Mouse (Mus musculus) limb, embryonic 13.5 days (tissue): Measurements from ENCODE around the gene Utp6. TPM values are rescaled to one million over a fixed set of nuclear protein-coding genes. Genes with fewer than 3 reads are reported as not detected.
"Not testable (repeated sequence)": the region's sequence is repeated elsewhere in the genome, so short reads cannot be mapped to it uniquely, and the experiment has no call there.

ENCODE experiments used
- ATAC-seq: fragments of 200-750 bp; cut with Nextera tagmentation; 2 replicates; pipeline ENCODE4 v1.8.0; 2017; ENCODE audit warnings: low read depth, moderate number of reproducible peaks, moderate TSS enrichment; ENCODE audit not compliant: low FRiP score
- H3K27ac ChIP-seq: fragments of 300-500 bp; sonication (generic); 2 replicates; pipeline ENCODE4 v1.5.1; 2015; ENCODE audit warnings: inconsistent platforms, mild to moderate bottlenecking, moderate library complexity
- H3K27me3 ChIP-seq: fragments of 300-500 bp; sonication (generic); 2 replicates; pipeline ENCODE4 v1.6.1; 2015; ENCODE audit warnings: mild to moderate bottlenecking, inconsistent platforms
- H3K36me3 ChIP-seq: fragments of 300-500 bp; sonication (generic); 2 replicates; pipeline ENCODE4 v1.6.1; 2015; ENCODE audit warnings: inconsistent platforms, mild to moderate bottlenecking, moderate library complexity
- H3K4me1 ChIP-seq: fragments of 300-500 bp; sonication (generic); 2 replicates; pipeline ENCODE4 v1.6.1; 2015; ENCODE audit warnings: inconsistent platforms
- H3K4me2 ChIP-seq: fragments of 300-500 bp; sonication (generic); replicated peaks from 2 replicates; pipeline ENCODE4 v1.6.1; 2015; ENCODE audit warnings: inconsistent platforms, mild to moderate bottlenecking, moderate library complexity
- H3K4me3 ChIP-seq: fragments of 300-500 bp; sonication (generic); 2 replicates; pipeline ENCODE4 v1.5.1; 2015; ENCODE audit warnings: moderate library complexity, mild to moderate bottlenecking, inconsistent platforms
- H3K9ac ChIP-seq: fragments of 300-500 bp; sonication (generic); 2 replicates; pipeline ENCODE4 v1.6.1; 2015; ENCODE audit warnings: mild to moderate bottlenecking, inconsistent platforms
- H3K9me3 ChIP-seq: fragments of 300-500 bp; sonication (generic); 2 replicates; pipeline ENCODE4 v1.6.1; 2016; ENCODE audit warnings: inconsistent platforms
- WGBS: fragments of 180-500 bp; shearing (Covaris S2); methylation state at CpG from one replicate; pipeline ENCODE4 v1.1.7; 2015; 5-methylcytosine and 5-hydroxymethylcytosine counted together
- polyA plus RNA-seq: library from polyadenylated mRNA; unstranded; fragments of >200 nt; fragmentation: Nextera tagmentation; extraction: Ambion mirVana; gene quantifications from 2 replicates; pipeline ENCODE4 v1.2.1, GENCODE M21; 2015

Utp6 gene
- polyA plus RNA-seq: 57.9 and 64.0 TPM in 2 replicates

GRCm38 (mm10) chr11:79962125-79962876 is at the start of gene Utp6:
Utp6 (minus strand) TSS chr11:79962390.
- Histone ChIP-seq H3K4me1 (peaks cover 17% of the 10 kb centered on the region), H3K27ac (peak within 1 kb of the TSS; percentile 53; the same call in 1 of the 2 replicates), H3K4me2 (peak within 1 kb of the TSS; percentile 80), H3K36me3 (peaks cover 27% of the 10 kb centered on the region), H3K9ac (peak within 1 kb of the TSS; percentile 79), H3K9me3 (no peaks in the 10 kb centered on the region), H3K27me3 (no peaks in the 10 kb centered on the region), H3K4me3 (peak within 1 kb of the TSS; percentile 79)
- under 1% methylated on average over 46 of the region's 46 CpGs for WGBS
- peak; percentile 95 for ATAC-seq

GRCm38 (mm10) chr11:79994271-79994988 is 32.2 kb upstream of the Utp6 start:
- Histone ChIP-seq H3K27ac (no peak overlapping the region), H3K9ac (peak overlapping the region; percentile 90), H3K4me1 (0 out of 2 replicates have a peak, but pooled peaks cover 3% of the 10 kb centered on the region), H3K4me2 (peak overlapping the region; percentile 68), H3K36me3 (peaks cover 21% of the 10 kb centered on the region), H3K27me3 (no peaks in the 10 kb centered on the region), H3K4me3 (peak overlapping the region; percentile 70), H3K9me3 (no peaks in the 10 kb centered on the region)
- no peak for ATAC-seq
- WGBS: 6% methylated on average over 7 of the region's 7 CpGs

- peaks cover 16% of the 10 kb centered on the region for H3K36me3 ChIP-seq
- H3K4me3 ChIP-seq: peak overlapping the region; percentile 70
- H3K9me3 ChIP-seq: no peaks in the 10 kb centered on the region
- H3K27me3 ChIP-seq: no peaks in the 10 kb centered on the region
- under 1% methylated on average over 56 of the region's 74 CpGs for WGBS
- peak; percentile 48; the same call in 1 of the 2 replicates for ATAC-seq
- 0 out of 2 replicates have a peak, but pooled peaks cover 3% of the 10 kb centered on the region for H3K4me1 ChIP-seq
- peak overlapping the region; percentile 68 for H3K4me2 ChIP-seq
- peak overlapping the region; percentile 99 for H3K27ac ChIP-seq
- H3K9ac ChIP-seq: peak overlapping the region; percentile 90
These were observed 31.4 kb upstream of the Utp6 start for GRCm38 (mm10) chr11:79993356-79994270.

- WGBS: under 1% methylated on average over 63 of the region's 74 CpGs
- peak; percentile 94 for ATAC-seq
These were observed 30.6 kb upstream of the Utp6 start, which contains the start of gene Suz12 for GRCm38 (mm10) chr11:79992592-79993355. Suz12 (plus strand) TSS chr11:79993106.

DNA sequence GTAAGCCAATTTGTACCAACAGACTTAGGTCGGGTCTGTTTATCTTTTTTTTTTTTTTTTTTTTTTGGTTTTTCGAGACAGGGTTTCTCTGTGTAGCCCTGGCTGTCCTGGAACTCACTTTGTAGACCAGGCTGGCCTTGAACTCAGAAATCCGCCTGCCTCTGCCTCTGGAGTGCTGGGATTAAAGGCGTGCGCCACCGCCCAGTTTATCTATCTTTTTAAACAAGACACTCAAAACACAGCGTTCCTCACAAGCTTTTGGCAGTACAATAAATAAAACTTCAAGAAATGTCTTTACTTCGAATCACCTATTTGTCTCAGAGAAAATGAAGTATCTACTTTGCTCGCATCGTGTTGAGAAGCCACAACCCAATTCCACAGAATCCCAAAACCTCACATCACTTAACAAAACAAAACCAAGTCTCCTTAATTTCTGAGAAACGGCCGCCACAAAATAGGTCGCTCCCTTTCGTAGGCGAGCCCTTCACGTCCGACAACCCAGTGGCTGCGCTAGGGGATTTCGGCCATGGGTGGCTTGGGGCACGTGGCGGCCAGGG is 29.9 kb upstream of the Utp6 start:
- peak overlapping the region; percentile 83 for H3K4me2 ChIP-seq
- H3K9me3 ChIP-seq: no peaks in the 10 kb centered on the region
- H3K9ac ChIP-seq: peak overlapping the region; percentile 83
- no peaks in the 10 kb centered on the region for H3K27me3 ChIP-seq
- peak overlapping the region; percentile 70 for H3K4me3 ChIP-seq
- WGBS: 27% methylated on average over 21 of the region's 21 CpGs
- 0 out of 2 replicates have a peak, but pooled peaks cover 3% of the 10 kb centered on the region for H3K4me1 ChIP-seq
- ATAC-seq: no peak
- peak overlapping the region; percentile 87 for H3K27ac ChIP-seq
- H3K36me3 ChIP-seq: peaks cover 8% of the 10 kb centered on the region

More at GRCm38 (mm10) chr11:79992592-79993355, 30.6 kb upstream of the Utp6 start, which contains the start of gene Suz12:
- peak within 1 kb of the TSS; percentile 99 for H3K27ac ChIP-seq
- 0 out of 2 replicates have a peak, but pooled peaks cover 3% of the 10 kb centered on the region for H3K4me1 ChIP-seq
- no peaks in the 10 kb centered on the region for H3K27me3 ChIP-seq
- H3K9me3 ChIP-seq: no peaks in the 10 kb centered on the region
- peak within 1 kb of the TSS; percentile 70 for H3K4me3 ChIP-seq
- H3K9ac ChIP-seq: peak within 1 kb of the TSS; percentile 90
- H3K36me3 ChIP-seq: peaks cover 12% of the 10 kb centered on the region
- H3K4me2 ChIP-seq: peak within 1 kb of the TSS; percentile 83

DNA sequence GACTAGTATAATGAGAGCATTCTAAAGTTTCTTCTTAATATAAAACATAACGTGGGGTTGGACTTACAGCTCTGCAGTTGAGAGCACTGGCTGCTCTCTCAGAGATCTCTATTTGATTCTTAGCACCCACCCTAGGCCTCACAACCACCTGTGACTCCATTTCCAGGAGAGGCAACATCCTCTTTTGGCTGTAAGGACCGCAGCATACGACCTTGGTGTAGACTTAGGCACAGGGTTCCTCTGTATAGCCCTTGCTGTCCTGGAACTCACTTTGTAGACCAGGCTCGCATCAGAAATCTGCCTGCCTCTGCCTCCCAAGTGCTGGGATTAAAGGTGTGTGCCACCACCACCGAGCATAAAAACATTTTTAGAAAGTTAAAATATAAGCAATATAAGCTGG is 29.4 kb upstream of the Utp6 start:
- no peak for ATAC-seq
- Histone ChIP-seq H3K27ac (no peak overlapping the region), H3K4me3 (no peak overlapping the region), H3K9ac (no peak overlapping the region), H3K9me3 (no peaks in the 10 kb centered on the region), H3K4me2 (no peak overlapping the region), H3K27me3 (no peaks in the 10 kb centered on the region), H3K4me1 (0 out of 2 replicates have a peak, but pooled peaks cover 3% of the 10 kb centered on the region), H3K36me3 (peaks cover 4% of the 10 kb centered on the region)
- 92% methylated on average over 5 of the region's 5 CpGs for WGBS

DNA sequence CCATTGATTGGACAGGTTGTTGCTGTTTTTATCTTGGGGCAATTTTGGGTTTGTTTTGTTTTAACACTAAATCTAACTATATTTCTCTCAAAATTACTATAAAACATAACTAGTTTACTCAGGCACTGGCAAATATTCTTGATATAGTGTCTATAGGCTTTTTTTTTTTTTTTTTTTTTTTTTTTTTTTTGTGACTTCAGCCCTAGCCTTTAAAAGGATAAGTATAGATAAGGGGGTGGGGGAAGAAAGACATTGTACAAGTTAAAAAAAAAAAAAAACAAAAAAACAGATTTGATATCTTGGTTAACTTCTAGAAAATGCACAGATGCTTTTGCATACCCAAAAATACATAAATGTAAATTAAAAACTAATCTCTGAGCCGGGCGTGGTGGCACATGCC is 27.9 kb upstream of the Utp6 start:
- Histone ChIP-seq H3K4me1 (0 out of 2 replicates have a peak, but pooled peaks cover under 1% of the 10 kb centered on the region), H3K27ac (no peak overlapping the region), H3K9ac (no peak overlapping the region), H3K4me2 (no peak overlapping the region), H3K4me3 (no peak overlapping the region), H3K9me3 (no peaks in the 10 kb centered on the region), H3K27me3 (no peaks in the 10 kb centered on the region), H3K36me3 (no peaks in the 10 kb centered on the region)
- 89% methylated on average over 2 of the region's 2 CpGs for WGBS
- no peak for ATAC-seq

DNA sequence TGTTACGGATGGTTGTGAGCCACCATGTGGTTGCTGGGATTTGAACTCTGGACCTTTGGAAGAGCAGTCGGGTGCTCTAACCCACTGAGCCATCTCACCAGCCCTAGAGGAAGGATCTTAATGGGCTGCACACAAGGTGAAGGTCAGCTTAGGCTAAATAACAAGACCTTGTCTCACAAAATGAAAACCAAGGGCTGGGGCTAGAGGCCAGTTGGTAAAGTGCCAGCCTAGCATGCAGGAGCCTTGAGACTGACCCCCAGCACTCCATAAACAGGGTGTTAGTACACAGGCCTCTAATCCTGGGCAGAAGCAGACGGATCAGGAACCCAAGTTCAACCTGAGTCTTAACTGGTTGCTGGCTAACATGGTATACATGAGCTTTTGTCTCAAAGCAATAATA is 25.7 kb upstream of the Utp6 start:
- WGBS: 80% methylated on average over 3 of the region's 3 CpGs
- Histone ChIP-seq H3K9me3 (no peaks in the 10 kb centered on the region), H3K4me3 (no peak overlapping the region), H3K4me1 (no peaks in the 10 kb centered on the region), H3K27ac (no peak overlapping the region), H3K9ac (no peak overlapping the region), H3K36me3 (no peaks in the 10 kb centered on the region), H3K27me3 (no peaks in the 10 kb centered on the region), H3K4me2 (no peak overlapping the region)
- ATAC-seq: no peak

GRCm38 (mm10) chr11:79986886-79987285 is 24.7 kb upstream of the Utp6 start:
- no peaks in the 10 kb centered on the region for H3K4me1 ChIP-seq
- H3K27ac ChIP-seq: no peak overlapping the region
- 87% methylated on average over 4 of the region's 4 CpGs for WGBS

DNA sequence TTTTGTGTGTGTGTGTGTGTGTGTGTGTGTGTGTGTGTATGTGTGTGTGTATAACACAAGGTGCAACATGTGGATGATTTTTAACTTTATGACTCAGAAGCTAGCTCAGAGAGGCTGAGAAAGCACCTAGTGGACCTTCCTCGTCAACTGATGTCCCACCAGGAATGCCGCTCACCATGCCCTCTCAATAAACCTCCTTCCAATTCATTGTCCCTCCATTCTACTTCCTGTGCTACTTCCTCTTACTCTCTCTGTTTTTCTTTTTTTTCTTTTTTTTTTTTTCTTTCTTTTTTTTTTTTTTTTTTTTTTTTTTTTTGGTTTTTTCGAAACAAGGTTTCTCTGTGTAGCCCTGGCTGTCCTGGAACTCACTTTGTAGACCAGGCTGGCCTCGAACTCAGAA is 15.6 kb upstream of the Utp6 start:
- peaks cover 17% of the 10 kb centered on the region for H3K4me1 ChIP-seq
- not testable (repeated sequence) for ATAC-seq, H3K4me2 ChIP-seq, H3K27ac ChIP-seq, H3K36me3 ChIP-seq, H3K4me3 ChIP-seq, H3K9me3 ChIP-seq, H3K9ac ChIP-seq
- peaks cover 32% of the 10 kb centered on the region for H3K27me3 ChIP-seq
- WGBS: 84% methylated on average over 3 of the region's 4 CpGs

More at GRCm38 (mm10) chr11:79986886-79987285, 24.7 kb upstream of the Utp6 start:
- Histone ChIP-seq H3K4me3 (no peak overlapping the region), H3K9ac (no peak overlapping the region), H3K4me2 (no peak overlapping the region), H3K9me3 (no peaks in the 10 kb centered on the region), H3K36me3 (no peaks in the 10 kb centered on the region), H3K27me3 (no peaks in the 10 kb centered on the region)
- ATAC-seq: no peak
